21 mouse cellular contexts compared by ENCODE assay signal in the genomic region with DNA sequence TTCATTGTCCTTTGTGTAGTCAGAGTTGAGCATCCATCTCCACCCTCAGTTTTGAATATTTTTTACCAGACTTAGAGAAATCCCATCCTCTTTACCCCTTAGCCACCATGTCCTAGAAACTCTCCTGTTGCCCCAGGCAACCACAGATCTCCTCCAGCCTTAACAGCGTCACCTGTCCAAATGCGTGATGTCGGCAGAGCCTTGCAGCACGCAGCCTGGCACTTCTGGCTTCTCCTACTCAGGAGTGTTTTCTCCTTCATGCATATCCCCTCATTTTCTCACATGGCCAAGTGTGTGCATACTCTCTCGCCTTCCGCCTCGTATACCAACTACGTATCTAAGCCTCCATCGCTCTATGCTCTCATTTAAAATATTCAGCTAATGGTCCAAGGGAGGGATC. TPM values are rescaled to one million over a fixed set of nuclear protein-coding genes. Genes with fewer than 3 reads are reported as not detected.
"Had no signal": no experiment of that assay in that cellular context is flagged by ENCODE, and none has a peak within 500 bp of the region (broad histone marks: within the 10 kb centered on the region; RNA-seq: fewer than 3 reads in every experiment).

No protein-coding gene starts in this region.

- H3K4me3 ChIP-seq: intestine, embryonic 15.5 days; kidney, embryonic 15.5 days; liver, embryonic 13.5 days; midbrain, embryonic 13.5 days; myocyte; neural tube, embryonic 13.5 days had no signal

- H3K4me2 ChIP-seq: intestine, embryonic 15.5 days; kidney, embryonic 15.5 days; liver, embryonic 13.5 days; midbrain, embryonic 13.5 days; neural tube, embryonic 13.5 days had no signal

- H3K27ac ChIP-seq: intestine, embryonic 15.5 days; kidney, embryonic 15.5 days; liver, embryonic 13.5 days; midbrain, embryonic 13.5 days; neural tube, embryonic 13.5 days had no signal

- H3K9me3 ChIP-seq: intestine, embryonic 15.5 days; kidney, embryonic 15.5 days; liver, embryonic 13.5 days; midbrain, embryonic 13.5 days; neural tube, embryonic 13.5 days had no signal

- H3K36me3 ChIP-seq: intestine, embryonic 15.5 days; kidney, embryonic 15.5 days; liver, embryonic 13.5 days; midbrain, embryonic 13.5 days; neural tube, embryonic 13.5 days had no signal

- DNase-seq: kidney, adult 11 months; kidney, adult 8-10 months; kidney, postnatal 10 days; kidney, postnatal 4 days; liver, embryonic 13.5 days; lung, adult 2 months; lung, postnatal 14 days; lung, postnatal 4 days; thymus, adult 18-20 months; thymus, postnatal 14 days; thymus, postnatal 4 days had no signal

- H3K27me3 ChIP-seq: intestine, embryonic 15.5 days; kidney, embryonic 15.5 days; liver, embryonic 13.5 days; midbrain, embryonic 13.5 days; neural tube, embryonic 13.5 days had no signal

- H3K9ac ChIP-seq: intestine, embryonic 15.5 days; kidney, embryonic 15.5 days; liver, embryonic 13.5 days; midbrain, embryonic 13.5 days; neural tube, embryonic 13.5 days had no signal

- ATAC-seq: intestine, embryonic 15.5 days; midbrain, embryonic 13.5 days; midbrain, embryonic 16.5 days had no signal

RNA-seq across cellular contexts. Expression of gene Bco1, which starts 22.8 kb away (rescaled TPM):
- polyA plus RNA-seq: limb, embryonic 11.5 days had no signal

RNA-seq across cellular contexts. Expression of gene Pkd1l2, which starts 36.2 kb away (rescaled TPM):
- polyA plus RNA-seq: intestine, embryonic 15.5 days; limb, embryonic 11.5 days; liver, adult 2 months; liver, embryonic 16.5 days; lung, embryonic 16.5 days; midbrain, embryonic 13.5 days; midbrain, embryonic 16.5 days; neural tube, embryonic 13.5 days had no signal
